Mouse (Mus musculus) cerebral cortex, adult 2 months (tissue): ENCODE data around the gene Abraxas1.

Source experiments
- WGBS: fragments of 180-500 bp; shearing (Covaris S2); methylation state at CpG from one replicate; pipeline ENCODE4 v1.1.7; 2018; 5-methylcytosine and 5-hydroxymethylcytosine counted together

Gene Abraxas1

DNA sequence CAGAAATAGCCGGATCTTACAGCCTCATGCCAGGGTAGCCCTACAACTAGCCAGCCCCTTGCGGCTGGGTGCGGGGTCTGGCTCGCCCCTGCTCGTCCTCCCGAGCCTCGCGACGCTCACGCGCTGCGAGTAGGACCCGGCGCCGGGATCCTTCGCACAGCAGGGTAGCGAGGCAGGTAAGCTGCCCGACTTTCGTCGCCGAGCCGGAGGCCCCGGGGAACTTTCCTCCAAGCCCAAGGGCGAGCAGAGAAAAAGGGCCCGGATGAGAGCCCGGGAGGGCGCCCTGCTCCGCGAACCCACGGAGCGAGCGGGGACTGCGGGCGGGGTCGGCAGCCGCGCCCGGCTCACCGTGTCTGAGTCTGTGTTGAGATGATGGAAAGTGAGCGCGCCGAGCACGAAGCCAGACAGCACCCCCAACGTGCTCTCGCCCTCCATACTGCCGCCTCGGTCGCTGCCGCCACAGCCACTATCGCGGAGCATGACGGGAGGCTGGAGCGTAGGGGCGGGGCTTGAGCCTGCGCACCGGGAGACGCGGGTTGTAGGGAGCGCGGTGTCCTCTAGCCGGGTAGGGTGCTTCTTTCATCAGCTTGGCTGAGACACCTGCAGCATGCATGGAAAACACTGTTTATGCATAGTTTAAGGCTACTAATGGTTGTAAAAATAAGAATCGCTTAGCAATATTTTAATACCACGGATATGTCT is at the start of gene Abraxas1:
Gene Abraxas1, minus strand, starts transcription at position 483 of the 702 bp plus-strand sequence.
- under 1% methylated on average over 63 of the region's 63 CpGs for WGBS

DNA sequence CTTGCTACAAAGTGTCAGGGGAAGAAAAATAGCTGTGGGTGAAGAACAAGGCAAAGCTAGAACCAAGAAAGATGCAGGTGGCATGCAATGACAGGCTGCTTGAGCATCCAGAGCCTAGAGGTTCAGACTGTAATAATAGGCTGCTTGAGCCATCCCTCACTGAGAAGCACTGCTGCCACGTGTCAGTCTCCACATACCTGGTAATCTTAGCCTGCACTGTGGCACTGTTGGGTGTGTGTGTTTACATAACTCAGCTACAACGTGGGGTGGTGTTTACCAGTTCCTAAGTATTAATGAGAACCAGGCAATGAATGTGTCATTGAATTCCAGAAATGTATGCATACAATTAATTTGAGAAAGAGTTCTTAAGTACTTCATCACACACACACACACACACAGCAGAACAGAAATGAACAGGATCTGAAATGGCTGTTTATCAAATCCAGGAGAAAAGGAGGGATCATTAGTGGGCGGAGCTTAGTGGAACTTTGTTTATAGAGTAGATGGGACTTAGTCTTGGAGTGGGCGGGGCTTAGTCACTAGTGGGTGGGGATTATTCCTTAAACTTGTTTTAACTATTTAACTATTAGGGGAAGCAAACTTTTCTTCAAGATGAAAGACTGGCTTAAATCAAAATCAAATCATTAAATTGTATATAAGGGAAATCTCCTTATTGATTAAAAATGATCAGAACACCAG is 48.6 kb upstream of the Abraxas1 start:
- 69% methylated on average over 4 of the region's 4 CpGs for WGBS

DNA sequence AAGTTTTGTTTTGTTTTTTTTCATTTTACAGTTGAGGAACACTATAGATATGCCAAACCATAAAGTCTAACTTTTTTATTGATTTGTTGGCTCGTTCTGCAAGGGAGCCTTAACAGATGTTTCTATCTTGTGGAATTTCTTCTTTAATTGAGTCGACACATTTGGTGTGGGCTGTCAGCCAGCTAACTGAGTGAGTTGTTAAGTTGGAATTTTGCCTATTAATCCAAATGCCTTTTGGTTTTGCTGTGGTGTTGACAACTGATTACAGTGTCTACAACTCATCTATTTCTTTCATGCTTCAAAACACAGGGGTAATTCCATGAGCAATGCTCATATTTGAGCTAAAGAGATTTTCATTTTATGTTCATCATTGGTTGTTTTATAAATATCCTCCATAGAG is 45.4 kb upstream of the Abraxas1 start:
- 42% methylated on average over 2 of the region's 2 CpGs for WGBS

DNA sequence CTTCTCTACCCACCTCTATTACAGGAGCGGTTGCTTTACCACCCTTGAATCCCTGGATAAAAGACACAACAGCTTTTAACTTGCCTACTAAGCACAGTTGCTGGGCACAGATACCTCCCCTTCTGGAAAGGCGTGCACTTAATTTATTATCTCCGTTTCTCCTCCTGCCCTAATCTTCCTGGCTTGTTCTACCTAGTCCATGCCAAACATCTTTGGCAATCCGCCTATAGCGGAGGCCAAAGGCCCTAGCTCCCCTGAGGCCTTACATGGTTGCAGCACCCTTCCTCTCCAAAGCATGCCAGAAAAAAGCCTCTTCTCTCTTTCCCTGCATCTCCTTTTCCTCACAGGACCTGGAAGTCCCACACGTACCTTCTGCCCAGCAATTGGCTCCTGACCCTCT is 43.7 kb upstream of the Abraxas1 start:
- WGBS, result 88% methylated on average over 6 of the region's 6 CpGs

DNA sequence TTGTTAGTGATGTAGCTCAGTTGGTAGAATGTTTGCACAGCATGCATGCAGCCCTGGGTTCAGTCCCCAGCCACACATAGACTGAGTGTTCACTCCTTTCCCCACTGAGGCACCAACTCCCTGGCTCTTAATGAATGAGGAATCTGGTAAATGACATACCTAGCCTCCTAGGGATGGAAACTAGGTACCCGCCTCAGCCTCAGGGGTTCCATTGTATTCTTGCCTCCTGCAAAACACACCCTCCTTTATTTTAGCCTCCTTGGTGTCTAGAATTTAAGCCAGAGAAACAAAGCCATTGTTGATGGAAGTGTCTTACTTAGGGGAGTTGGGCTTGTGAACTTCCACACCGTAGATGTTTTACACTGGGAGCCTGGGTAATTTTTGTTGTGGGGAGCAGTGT is 42.3 kb upstream of the Abraxas1 start:
- WGBS, result 82% methylated on average over 2 of the region's 2 CpGs

DNA sequence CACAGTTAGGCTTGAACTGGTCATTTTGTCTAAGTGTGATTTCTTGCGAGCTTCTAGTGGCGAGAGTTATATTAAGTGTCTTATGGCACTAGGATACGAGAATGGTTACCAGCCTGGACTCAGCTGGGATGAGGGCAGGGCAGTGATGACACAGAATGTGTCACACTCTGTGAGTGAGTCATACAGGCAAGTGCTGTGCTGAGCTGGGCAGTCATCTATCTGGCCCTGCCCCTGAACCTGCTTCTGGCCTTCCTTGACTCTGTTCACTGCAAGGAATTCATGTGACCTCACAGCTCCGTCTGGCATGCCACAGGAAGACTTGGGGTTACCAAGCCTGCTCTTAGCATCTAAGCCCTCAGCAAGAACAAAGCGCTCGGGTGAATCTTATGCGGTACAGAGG is 41.0 kb upstream of the Abraxas1 start:
- 86% methylated on average over 7 of the region's 7 CpGs for WGBS

DNA sequence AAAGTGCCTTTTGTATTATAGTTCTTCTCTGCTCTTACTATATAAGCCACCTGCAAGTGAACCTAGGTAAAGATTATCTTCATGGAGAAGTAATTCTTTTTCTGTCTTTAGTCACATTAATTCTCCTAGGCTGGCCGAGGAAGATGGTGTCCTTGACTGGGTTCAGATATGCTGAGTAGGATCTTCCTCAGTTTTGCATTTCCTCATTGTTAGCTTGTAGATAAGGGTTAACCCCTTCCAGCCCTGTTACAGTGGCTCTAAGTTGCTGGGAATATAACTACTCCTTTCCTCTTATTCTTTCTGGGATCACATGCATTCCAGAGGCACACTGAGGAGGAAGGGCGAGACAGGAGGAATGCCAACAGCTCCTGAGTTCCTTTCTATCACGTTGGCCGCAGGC is 40.4 kb upstream of the Abraxas1 start:
- WGBS, result 71% methylated on average over 4 of the region's 4 CpGs

DNA sequence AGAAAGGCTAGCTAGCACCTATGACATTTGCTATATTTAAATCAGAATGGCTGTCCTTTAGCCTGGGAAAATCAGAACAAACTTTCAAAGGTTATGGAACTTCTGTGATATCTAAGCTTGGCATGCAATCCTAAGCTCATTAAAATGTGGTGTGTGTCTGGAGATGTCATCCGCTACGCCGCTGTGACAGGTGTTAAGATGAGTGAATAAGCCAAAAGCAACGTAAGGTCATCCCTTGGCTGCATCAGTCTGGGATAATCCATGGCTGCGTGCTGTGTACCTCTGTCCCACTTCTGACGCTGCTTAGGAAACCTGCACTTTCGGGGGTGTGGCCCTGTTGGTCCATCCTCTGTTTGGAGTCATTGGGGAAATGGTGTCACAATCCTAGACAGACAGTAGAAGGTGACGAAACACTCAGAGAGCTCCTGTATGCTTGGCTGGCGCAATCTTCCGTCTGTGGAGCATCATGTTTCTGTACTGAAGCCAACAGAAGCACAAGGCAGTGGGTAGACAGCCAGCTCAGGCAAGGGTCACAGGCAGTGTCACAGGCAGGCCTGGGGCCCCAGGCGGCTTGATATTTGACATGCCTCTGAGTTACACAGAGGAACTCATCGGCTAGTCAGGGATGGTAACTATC is 39.8 kb upstream of the Abraxas1 start:
- WGBS, result 81% methylated on average over 12 of the region's 12 CpGs

DNA sequence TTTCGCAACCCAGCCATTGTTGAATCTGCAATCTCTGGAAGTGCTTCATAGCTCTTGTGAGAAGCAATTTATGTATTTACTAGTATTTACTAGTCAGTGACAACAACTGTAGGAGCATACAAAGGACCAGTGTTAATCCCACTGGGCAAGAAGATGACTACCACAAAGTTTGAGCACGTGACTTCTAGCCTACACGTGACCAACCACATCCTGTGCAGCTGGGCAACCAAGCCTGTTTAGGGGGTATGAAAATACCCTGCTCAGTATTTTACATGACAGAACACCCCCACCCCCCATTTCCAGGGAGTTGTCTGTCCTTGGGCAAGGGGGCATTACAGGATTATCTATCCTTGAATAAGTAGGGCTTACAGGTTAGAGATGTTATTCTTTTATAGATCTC is 35.8 kb upstream of the Abraxas1 start:
- 80% methylated on average over 3 of the region's 3 CpGs for WGBS

DNA sequence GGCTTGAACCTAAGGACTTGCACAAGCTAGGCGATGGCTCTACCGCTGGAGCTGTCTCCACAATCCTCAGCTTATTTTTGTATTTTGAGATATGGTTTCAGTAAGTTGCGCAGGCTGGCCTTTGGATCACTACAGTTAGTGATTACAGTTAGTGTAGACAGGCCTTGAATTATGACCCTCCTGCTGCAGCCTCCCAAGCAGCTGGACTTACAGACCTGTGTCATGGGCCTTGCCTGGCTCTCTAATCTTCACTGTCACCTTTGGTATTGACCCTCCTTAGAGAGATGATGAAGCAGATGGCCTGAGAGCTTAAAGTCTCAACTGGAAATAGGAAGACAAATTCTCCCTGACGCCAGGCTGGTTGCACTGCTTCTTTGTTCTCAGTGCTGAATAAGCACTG is 33.2 kb upstream of the Abraxas1 start:
- 94% methylated on average over 4 of the region's 4 CpGs for WGBS

DNA sequence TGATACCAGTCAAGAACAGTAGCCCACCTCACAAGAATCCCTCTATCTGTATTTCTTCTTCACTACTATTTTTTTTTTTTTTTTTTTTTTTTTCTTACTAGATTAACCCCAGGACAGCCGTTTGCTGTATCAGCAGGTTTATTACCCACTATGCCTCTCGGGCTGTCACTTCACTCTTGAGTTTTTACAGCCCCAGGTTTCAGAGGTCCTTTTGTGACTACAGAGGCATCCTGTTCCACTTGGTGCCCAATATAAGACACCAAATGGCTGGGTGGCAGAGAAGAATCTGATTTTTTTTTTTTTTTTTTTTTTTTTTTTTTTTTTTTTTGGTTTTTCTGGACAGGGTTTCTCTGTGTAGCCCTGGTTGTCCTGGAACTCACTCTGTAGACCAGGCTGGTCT is 26.4 kb upstream of the Abraxas1 start:
- WGBS, result 22% methylated on average over 2 of the region's 2 CpGs

DNA sequence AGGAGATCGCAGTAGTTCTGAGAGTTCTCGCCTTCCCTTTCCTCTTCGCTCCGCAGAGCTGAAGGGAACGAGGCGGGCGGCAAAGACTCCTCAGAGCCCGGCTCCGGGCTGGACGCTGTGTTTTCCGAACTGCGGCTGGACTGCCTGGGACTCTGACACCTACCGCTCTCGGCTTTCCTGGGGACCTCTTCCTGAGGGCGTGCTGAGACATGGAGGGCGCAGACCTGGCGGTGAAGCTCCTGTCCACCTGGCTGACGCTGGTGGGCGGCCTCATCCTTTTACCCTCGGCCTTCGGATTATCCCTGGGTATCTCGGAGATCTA is 25.8 kb upstream of the Abraxas1 start:
- under 1% methylated on average over 22 of the region's 22 CpGs for WGBS

DNA sequence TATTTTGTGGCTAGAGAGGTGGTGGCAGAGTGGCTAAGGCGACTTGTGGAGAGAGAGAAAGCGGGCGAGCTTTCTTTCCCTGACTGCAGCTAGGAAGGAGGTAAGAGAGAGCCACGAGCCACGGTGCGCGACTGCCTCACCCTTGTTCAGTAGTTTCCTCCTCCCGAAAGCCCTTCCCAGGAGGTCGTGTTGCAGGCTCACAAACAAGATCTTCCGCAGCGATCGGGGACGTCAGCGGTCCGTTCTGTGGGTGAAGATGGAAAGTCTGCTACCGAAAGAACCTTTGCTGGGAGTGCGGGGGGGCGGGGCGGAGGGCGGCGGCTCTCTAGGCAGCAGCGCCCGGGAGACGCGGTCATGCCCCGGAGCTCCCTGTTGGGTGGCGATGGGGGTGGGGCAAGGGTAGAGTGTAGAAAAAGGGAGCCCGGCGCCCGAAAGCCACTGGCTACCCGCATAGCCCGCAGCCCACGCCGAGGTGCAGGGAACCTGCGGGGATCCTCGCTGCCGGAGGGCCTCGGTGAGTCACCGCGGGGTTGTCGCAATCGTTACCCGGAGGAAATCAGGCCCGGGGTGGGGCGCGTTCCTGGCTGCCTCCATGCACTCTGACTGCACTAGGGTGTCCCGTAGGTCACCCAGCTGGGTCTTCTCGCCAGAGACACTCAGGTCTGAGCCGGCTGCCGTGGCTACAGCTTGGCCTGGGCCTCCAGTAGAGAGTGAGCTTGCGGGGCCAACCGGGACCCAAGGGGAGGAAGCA is 25.3 kb upstream of the Abraxas1 start:
- under 1% methylated on average over 52 of the region's 52 CpGs for WGBS

DNA sequence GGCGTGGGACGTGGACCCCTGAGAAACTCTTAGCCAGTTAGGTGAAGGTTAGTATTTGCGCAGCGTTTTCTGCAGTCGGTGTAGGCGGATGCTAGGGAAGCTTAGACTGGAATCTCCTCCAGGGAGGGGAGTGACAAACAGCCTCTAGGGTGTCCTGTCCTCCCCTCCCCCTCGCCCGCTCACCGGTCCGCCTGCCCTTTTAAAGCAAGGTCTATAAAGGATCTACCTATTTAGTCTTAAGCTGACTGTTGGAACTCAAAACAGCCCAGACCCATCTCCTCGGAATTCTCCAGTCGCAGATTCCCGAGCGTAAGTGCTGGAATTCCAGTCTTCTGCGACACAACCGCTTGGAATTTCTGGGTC is 24.7 kb upstream of the Abraxas1 start, which contains the start of gene Gpat3:
Gene Gpat3, plus strand, starts transcription at position 229 of the 363 bp plus-strand sequence.
- under 1% methylated on average over 16 of the region's 16 CpGs for whole genome bisulfite sequencing

DNA sequence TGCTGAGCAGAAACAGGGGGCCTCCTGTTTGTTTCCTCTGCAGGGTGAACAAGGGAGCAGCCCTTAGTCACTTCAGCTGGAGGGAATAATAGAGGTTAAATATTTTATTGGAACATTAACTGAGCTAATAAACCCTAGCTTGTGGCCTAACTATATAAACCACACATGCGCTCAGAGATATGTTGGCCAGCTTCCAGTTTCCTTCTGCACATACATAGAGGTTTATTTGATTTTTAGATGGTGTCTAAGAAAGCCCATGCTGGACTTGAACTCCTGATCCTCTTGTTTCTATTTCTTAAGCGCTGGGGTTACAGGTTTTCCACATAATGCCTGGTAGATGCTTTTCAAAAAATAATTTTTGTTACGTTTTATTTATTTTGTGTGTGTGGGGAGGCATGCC is 23.7 kb upstream of the Abraxas1 start:
- 68% methylated on average over 3 of the region's 3 CpGs for WGBS

DNA sequence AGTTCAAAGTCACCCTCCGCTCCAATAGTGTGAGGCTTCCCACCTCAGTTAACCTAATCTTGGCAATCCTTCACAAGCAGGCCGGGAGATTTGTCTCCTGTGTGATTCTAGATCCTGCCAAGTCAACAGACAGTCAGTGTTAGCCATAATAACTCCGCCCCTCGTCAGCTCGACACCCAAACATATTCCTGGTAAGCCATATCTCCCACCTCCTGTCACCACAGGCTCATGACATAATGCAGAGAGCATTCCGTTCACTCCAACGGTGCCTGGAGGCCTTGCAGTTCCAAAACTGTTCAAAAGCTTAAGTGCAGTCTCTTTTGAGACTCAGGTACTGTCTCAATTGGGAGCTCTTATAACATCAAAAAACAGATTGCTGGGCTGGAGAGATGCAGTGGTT is 17.1 kb upstream of the Abraxas1 start:
- 87% methylated on average over 7 of the region's 7 CpGs for whole genome bisulfite sequencing

DNA sequence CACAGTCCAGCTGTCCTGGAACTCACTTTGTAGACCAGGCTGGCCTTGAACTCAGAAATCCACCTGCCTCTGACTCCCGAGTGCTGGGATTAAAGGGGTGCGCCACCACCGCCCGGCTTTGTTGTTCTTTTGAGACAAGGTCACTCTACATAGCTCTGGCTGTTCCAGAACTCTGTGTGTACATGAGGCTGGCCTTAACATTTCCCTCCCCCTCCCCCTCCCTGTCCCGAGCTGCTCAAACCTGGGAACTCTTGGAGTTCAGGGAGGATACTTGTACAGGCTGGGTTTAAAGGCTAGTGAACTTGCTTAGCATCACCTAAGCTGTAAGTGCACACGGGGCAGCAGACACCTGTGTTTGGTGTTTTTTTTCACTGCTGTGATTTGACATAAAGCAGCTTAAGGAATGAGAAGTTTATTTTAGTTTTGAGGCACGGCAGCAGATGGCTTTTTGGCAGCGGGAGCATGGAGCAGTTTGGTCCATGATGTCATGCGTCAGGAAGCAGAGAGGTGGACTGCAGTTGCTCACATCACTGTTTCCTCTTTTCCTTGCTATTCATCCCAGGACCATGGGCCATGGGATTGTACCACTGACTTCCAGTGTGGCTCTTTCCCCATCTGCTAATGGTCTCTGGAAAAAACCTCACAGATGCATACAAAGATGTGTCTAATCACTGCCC is 15.2 kb upstream of the Abraxas1 start:
- 48% methylated on average over 9 of the region's 9 CpGs for WGBS

DNA sequence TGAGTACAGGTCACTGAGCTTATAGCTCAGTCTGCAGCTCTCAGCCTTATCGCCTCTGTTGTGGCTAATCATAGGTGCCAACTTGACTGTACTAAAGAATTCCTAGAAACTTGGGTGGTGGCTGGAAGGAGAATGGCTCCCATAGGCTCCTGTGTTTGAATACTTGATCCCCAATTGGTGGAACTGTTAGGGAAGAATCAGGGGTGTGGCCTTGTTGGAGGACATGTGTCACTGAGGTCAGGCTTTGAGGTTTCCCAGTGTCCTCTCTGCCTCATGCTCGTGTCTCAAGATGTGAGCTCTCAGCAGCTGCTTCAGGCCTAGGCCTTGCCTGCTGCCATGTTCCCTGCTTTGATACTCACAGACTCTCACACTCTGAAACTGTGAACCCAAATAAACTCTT is 13.1 kb upstream of the Abraxas1 start:
- WGBS, result 88% methylated on average over 2 of the region's 2 CpGs

DNA sequence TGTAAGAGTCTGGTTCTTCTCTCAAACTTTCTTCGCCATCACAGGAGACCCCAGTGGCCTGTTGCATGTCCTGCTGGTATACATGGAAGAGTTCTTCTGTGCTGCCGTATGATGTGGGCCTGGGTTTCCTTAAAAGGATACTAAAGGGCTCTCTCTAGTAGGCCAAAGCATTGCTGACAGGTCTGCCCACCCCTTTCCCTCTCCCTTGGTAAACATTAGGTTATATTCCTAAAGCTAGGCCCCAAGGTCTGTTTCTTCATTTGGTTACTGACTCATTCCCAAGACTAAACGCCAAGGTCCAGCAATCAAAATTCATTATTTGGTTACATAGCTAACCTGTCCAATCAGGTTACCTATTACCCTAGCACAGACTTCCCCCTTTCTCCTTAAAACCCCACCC is 11.9 kb upstream of the Abraxas1 start:
- WGBS, result 98% methylated on average over 3 of the region's 3 CpGs

DNA sequence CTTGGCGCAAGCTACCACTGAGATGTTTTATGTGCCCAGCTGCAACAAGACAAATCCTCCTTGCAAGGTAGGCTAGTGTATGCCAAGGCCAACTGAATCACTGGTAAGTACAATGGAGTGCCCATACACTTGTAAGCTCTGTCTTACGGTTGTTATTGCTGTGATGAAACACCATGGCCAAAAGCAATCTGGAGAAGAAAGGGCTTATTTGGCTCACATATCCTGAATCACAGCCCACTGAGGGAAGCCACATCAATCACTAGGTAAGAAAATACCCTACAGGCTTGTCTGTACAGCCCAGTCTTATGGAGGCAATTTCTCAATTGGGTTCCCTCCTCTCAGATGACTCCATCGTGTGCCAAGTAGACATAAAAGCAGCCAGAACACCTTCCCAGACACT is 7.9 kb upstream of the Abraxas1 start:
- 81% methylated on average over 3 of the region's 3 CpGs for WGBS

DNA sequence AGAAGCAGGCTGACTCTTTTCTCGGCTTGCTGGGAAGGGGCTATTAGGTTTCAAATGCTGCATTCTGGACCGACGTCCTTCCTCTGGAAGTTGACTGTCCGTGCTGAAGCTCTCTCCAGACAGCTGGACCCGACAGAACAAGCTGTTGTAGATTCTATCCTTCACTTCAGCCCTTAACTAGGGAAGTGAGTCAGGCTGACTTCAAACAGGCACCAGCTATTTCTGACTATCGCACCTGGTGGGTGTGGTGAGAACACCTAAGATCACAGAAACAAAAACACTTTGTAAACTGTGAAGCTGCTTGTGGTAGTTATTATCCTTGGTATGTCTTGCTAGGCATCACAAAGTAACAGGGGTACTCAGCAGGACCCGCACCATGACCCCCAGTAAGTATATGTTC is 5.8 kb upstream of the Abraxas1 start:
- WGBS, result 69% methylated on average over 7 of the region's 7 CpGs

DNA sequence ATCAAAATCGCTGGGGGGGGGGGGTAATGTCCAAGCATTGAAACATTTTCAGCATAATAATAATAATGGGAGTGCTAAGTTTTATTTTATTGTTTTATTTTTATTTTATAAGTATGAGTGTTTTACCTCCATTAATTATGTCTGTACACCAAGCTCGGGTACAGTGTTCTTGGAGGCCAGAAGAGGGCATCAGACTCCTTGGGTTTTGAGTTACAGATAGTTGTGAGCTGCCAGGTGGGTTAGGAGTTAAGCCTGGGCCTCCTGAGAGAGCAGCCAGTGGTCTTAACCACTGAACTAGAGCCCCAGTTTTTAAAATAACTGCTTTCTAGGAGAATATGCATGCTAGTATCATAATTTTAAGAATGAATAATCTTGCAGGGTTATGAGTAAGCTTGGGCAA is 5.2 kb upstream of the Abraxas1 start:
- 29% methylated on average over 2 of the region's 2 CpGs for WGBS
